Mouse (Mus musculus) kidney, postnatal 10 days (tissue): Measurements from ENCODE around the gene Gtf3c5.
A peak's percentile ranks its signal among the peaks of the same experiment; 100 is the strongest.

Experiments used
- DNase-seq: peaks from one replicate; pipeline ENCODE4 v3.0.0; 2021; ENCODE audit warnings: mixed read lengths

The Gtf3c5 gene

GRCm38 (mm10) chr2:28563830-28564229, 19.7 kb downstream of the Gtf3c5 start:
- DNase-seq: no peak

GRCm38 (mm10) chr2:28563303-28563702, 20.2 kb downstream of the Gtf3c5 start, which contains the start of gene Cel:
Cel (minus strand) TSS chr2:28563403.
- DNase-seq: no peak

GRCm38 (mm10) chr2:28557452-28557851, 26.1 kb downstream of the Gtf3c5 start:
- no peak for DNase-seq

GRCm38 (mm10) chr2:28552301-28552700, 31.2 kb downstream of the Gtf3c5 start:
- no peak for DNase-seq

GRCm38 (mm10) chr2:28549157-28549556, 34.4 kb downstream of the Gtf3c5 start:
- DNase-seq: no peak

- DNase-seq: peak; percentile 92
These were observed 36.0 kb downstream of the Gtf3c5 start for GRCm38 (mm10) chr2:28547237-28548172.

GRCm38 (mm10) chr2:28546560-28546959, 37.0 kb downstream of the Gtf3c5 start:
- no peak for DNase-seq

GRCm38 (mm10) chr2:28545976-28546375, 37.6 kb downstream of the Gtf3c5 start:
- DNase-seq: no peak

- no peak for DNase-seq
These were observed 39.7 kb downstream of the Gtf3c5 start for GRCm38 (mm10) chr2:28543894-28544293.

- DNase-seq: no peak
These were observed 42.8 kb downstream of the Gtf3c5 start for GRCm38 (mm10) chr2:28540587-28541227.

GRCm38 (mm10) chr2:28539949-28540348, 43.6 kb downstream of the Gtf3c5 start:
- no peak for DNase-seq

- DNase-seq: peak; percentile 85
These were observed 44.3 kb downstream of the Gtf3c5 start for GRCm38 (mm10) chr2:28539206-28539605.

- no peak for DNase-seq
These were observed 44.8 kb downstream of the Gtf3c5 start for GRCm38 (mm10) chr2:28538817-28539128.

GRCm38 (mm10) chr2:28537995-28538816, 45.3 kb downstream of the Gtf3c5 start:
- DNase-seq: no peak

- no peak for DNase-seq
These were observed 46.0 kb downstream of the Gtf3c5 start for GRCm38 (mm10) chr2:28537634-28537920.

- DNase-seq: no peak
These were observed 46.6 kb downstream of the Gtf3c5 start for GRCm38 (mm10) chr2:28536766-28537633.

- DNase-seq: peak; percentile 66
These were observed 47.4 kb downstream of the Gtf3c5 start for GRCm38 (mm10) chr2:28536166-28536565.

GRCm38 (mm10) chr2:28535650-28536049, 47.9 kb downstream of the Gtf3c5 start:
- peak; percentile 51 for DNase-seq

- DNase-seq: no peak
These were observed 48.3 kb downstream of the Gtf3c5 start for GRCm38 (mm10) chr2:28535263-28535540.

GRCm38 (mm10) chr2:28534436-28535262, 48.9 kb downstream of the Gtf3c5 start:
- peak; percentile 77 for DNase-seq

- no peak for DNase-seq
These were observed 49.6 kb downstream of the Gtf3c5 start for GRCm38 (mm10) chr2:28533901-28534435.
